Mouse (Mus musculus): ENCODE measurements around the gene Orm1.

DNA sequence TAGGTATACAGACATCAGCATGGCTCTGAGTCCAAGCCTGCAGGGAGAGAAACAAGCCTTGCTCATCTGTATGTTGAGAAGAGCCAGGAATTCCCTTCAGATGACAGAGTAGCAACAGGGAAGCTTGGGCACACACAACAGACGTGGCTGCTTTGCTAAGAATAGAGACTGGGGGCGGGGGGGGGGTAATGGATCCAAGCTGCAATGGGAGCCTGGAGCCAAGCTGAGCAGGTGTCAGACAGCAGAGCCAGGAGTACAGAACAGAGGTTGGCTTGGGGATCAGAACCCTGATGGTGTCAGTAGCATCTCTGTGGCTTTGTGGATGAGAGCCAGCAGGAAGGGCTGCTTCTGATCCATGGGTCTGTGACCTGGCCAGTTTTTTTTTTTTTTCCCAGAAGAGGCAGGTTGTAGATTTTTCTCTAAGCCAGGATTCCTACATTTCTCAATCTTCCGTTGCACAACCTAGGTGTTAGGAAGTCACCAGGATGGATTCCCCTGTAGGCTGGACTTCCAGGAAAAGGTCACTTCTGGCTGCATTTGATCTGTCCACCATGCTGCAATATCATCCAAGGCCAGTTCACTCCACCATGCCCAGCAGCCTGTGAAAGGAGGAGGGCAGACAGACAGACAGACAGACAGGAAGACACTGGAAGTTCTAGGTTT lies 5.8 kb upstream of the Orm1 start:
- TF ChIP-seq POLR2A (IDR thresholded peaks at IDR 0.05; ENCODE audit: control insufficient read depth, extremely low read depth, insufficient read depth, low read length, poor library complexity): no peak
- no peak for TF ChIP-seq CTCF (IDR thresholded peaks at IDR 0.05; ENCODE audit: borderline replicate concordance, control insufficient read depth, extremely low read depth, insufficient read depth, low read length, poor library complexity)

All from thymus, adult 2 months (tissue).